Mouse (Mus musculus) lung, postnatal 25 days (tissue): Measurements from ENCODE around the gene Zbtb40.
A peak's percentile ranks its signal among the peaks of the same experiment; 100 is the strongest.

Experiments
- DNase-seq: peaks from one replicate; pipeline ENCODE4 v3.0.0; 2022; ENCODE audit warnings: low spot score

Gene Zbtb40

DNA sequence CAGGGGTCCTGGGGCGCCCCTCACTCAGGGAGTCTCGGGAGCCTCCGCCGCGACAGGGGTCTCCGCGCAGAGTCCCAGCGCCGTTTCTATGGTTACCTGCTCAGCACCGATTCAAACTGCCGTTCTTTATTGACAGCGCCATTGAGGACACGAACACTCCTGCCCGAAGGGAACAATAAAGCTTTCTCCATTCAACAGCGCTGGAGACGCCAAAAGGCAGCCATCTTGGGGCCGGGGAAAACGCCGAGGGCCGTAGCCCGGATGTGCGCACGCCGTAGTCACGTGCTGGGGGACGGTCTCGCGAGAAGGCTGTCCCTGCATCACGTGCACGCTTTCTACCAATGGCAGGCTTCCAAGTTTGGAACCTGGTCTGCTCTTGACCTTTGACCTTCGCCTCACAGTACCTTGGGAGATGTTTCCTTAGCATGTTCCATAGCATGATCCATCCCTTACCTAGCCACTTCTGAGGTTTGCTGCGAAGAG lies at the start of gene Zbtb40:
TSS of gene Zbtb40 (minus strand) at position 252 of the 483 bp plus-strand sequence.
- DNase-seq: peak; percentile 90

GRCm38 (mm10) chr4:137097984-137098327 lies 49.4 kb upstream of the Zbtb40 start:
- no peak for DNase-seq

DNA sequence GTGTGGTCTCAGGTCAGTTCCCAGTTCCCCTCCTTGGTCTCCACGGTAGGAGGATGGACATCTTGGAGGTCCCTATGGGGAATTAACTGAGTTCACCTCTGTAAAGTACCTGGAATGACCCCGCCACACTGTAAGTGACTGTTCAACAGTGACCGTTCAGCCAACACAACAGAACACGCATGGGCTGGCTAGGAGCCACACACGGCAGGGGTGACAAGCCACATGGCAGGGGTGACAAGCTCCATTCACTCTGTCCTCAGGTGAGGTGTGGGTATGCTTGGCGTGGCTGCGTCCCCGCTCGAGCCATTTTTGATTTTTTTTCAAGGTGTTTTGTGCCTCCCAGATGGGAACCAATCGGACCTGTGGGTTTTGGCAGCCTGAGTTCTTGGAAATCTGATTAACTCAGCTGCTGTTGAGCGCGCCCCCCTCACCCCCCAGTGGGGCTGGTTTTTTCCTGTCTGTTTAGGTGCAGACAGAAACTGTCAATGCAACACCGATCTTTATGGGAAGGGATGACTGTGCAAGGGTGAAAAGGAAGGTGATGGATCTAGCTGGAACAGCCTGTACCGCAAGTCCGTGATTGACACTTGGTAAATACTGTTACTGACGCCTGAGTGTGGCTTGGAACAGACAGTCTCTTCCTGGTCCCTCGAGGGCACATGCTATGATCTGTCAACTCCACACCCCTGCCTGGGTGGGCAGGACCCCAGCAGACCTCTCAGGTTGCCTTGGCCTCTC lies 48.8 kb upstream of the Zbtb40 start:
- DNase-seq: no peak

- DNase-seq: no peak
These were observed 47.8 kb upstream of the Zbtb40 start for GRCm38 (mm10) chr4:137096353-137096752.

DNA sequence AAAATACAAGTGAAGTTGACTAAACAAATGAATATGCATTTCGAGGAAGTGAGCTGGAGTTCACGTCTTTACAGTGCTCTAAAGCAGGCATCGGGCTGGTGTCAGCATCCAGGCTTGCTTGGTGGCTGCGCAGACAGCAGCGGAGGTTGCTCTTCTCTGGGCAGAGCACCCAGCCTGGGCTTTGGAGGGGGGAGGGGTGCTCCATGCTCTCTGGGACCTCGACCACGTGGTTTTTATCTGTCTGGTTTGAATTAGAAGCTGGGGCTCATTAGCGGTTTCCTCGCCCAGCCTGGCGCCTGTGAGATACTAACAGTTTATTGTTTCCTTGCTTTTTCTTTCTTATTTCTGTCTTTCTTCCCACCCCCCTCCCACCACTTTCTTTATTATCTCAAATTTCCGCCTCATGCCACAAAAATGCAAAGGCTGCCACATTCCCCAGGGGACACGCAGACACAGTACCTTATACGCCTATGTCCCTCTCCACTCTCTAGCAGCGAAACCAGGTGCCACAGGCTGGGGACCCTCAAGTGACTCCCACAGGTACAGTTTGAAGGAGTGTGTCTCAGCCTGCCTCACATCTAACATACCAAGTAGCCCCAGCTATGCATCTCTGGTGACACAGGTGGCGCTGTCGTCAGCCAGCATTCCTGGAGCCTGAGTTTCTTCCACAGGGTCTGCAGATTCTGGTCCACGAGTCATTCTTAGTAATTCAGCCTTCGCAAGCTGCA lies 36.6 kb upstream of the Zbtb40 start:
- DNase-seq: no peak

DNA sequence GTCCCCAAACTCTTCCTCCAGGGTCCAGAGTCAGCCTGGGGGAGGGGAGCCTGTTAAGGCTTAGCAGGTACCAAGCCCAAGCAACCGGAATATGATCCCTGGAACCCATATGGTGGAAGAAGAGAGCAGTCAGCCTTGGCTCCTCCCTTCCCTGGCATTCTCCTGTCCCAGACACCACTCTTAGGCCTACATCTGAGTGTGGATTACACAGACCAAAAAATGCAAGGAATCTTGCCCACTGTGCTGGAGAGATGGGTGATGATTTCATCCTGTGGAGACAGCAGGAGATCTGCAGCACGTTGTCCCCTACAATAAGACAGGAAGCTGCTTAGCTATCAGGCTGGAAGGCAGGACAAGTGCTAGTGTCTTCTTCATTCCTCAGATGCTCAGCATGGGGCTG lies 34.3 kb upstream of the Zbtb40 start:
- DNase-seq: no peak

DNA sequence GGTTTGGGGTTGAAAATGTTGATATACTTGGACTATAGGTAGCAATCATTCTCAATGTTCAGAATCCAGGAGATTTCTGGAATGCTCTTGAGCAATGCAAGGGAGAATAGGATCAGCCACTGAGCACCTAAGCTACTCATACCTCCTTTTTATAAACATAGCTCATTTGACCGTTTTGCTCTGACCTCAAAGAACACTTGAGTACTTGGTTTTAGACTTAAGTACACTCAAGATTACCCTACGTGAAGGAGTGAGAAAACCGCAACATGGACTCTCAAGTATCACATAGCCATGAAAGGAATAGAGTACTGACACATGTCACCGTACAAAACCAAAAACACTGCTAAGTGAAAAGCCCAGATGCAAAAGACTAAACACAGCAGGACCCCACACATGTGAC lies 32.8 kb upstream of the Zbtb40 start:
- DNase-seq: peak; percentile 65

DNA sequence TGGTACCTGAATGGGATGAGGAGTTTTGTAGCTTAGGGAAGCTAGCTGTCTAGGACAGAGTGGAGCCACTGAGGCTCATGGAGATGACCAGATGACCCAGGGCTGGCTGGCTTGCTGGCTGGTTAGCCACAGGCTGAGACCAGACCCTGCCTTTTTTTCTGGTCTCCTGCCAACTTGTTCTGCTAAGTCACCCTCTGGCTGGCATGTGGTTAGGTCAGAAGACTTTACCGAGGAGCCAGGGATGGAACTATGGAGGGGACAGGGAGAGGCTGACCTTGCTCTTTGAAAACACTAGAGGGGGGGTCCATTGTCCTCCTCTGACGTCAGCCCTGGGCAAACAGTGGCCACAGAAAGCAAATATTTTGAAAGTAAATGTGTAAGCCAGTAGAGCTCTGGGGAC lies 28.6 kb upstream of the Zbtb40 start:
- DNase-seq: no peak

GRCm38 (mm10) chr4:137071204-137071603 lies 22.6 kb upstream of the Zbtb40 start:
- DNase-seq: no peak

DNA sequence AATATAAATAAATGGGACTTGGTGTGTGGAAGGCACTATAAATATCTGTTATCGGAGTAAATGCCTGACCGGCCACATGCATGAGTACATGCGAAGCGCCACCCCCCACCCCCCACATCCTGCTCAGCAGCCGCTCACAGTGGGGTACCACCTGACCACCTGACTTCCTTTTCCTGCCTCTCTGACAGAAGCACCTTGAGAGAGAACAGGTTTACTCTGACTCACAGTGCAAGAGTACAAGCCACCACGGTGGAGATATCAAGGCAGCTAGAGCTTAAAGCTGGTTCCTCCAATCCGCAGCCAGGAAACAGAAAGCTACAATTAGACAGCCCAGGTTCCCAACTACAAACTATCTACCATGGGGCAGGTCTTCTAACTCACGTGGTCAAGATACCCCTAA lies 19.9 kb upstream of the Zbtb40 start:
- DNase-seq: no peak

- no peak for DNase-seq
These were observed 17.2 kb upstream of the Zbtb40 start for GRCm38 (mm10) chr4:137065846-137066245.

GRCm38 (mm10) chr4:137054932-137055331 lies 6.3 kb upstream of the Zbtb40 start:
- no peak for DNase-seq

DNA sequence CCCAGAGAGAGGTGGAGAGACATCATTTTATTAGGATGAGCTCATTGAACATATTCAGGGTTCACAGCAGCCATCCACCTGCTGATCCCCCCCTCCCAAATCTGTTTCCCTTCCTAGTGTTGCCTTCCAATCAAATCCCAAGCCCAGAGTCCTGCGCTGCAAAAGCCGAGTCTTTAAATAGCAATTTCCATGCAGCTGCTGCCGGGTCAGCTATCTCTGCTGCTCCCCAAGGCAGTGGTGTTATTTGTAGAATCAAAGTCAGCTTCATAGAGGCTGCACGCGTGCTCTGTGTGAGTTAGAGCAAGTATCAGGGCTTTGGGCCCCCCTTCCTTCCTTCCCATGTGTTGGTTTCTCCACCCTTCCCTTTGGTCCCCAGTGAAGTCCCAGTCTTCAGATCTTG lies 5.2 kb upstream of the Zbtb40 start:
- no peak for DNase-seq

DNA sequence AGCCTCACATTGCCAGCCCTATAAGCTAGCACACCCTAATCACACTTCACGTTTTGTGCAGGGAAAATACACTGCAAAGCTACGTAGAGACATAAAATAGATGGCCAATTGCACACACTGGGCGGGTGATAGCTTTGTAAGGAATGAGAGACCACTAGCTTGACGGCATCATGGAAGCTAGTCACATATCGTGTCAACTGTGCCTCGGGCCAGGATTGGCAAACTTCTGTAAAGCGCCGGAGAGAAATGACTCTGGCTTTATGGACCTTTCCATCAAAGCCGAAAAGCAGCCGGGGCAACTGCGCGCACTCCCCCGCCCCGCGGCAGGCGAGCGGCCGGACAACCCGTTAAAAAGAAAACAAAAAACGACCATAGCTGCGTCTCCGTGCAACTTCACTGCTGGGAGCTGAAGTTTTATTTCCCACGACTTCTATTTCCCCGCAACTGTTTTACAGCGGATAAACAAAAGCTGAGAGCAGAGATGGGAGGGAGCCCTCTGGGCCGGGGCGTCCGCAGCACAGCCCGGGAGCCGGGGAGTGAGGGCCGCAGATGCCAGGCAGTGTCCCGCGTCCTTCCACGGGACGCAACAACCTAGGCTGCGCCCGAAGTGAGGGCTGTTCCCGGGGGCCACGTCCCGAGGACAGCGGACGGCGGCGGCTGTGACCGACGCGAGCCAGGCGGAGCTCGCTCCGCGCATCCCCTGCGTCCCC lies 606 bp downstream of the Zbtb40 start:
- no peak for DNase-seq

- no peak for DNase-seq
These were observed 2.5 kb downstream of the Zbtb40 start for GRCm38 (mm10) chr4:137046110-137046509.

DNA sequence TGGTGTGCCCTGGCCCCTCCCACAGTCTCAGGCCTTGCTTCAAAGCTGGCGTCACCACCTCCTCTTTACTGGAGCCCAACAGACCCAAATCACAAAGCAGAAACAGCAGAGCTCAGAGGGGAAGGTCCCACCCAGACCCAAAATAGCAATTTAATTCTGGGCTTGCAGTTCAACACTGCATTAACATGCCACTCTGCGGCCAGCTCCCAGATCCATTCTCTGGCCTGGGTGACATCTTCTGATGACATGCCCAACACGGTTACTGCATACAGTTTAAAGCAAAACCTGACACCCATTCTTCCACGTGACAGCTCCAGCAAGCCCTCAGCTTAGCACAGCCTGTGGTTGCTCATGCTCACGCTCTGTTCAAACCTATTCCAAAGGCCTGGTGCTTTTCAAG lies 4.1 kb downstream of the Zbtb40 start:
- DNase-seq: no peak

DNA sequence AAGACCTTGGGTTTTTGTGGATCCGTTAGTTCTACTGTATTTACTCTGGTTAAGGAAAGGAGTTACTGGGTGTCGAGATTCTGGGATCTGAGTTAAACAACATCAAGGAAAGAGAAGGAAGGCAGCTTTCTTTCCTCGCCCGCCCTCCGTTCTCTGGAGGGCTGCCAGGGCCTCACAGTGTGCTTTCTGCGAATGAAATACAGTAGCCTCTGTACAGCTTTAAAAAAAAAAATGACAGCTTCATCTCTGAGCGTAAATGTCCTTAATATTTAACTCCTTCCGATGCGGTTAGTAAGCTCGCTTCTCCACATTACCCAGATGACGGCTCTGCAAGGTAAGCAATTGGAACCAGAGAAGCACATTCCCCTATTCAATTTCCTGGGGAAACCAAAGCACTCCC lies 4.8 kb downstream of the Zbtb40 start:
- DNase-seq: no peak

DNA sequence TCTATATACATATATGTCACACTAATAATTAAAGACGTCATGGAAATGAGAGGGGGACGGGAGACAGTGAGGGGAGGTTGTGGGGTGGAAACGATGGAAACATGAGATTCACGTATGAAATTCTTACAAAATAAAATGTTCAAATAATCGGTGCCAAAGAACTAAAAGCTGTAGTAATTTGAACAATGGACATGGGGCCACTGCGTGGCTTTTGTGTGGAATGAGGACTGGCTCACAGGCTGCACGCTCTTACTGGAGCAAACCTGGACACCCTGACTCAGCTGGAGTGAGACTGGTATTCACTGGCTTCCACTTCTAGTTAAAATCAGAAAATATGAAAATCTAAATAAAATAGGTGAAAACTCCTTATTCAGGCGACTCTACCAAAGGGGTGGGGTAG lies 6.6 kb downstream of the Zbtb40 start:
- no peak for DNase-seq

- DNase-seq: no peak
These were observed 7.4 kb downstream of the Zbtb40 start for GRCm38 (mm10) chr4:137041161-137041621.

- DNase-seq: no peak
These were observed 9.2 kb downstream of the Zbtb40 start for GRCm38 (mm10) chr4:137039441-137039840.

DNA sequence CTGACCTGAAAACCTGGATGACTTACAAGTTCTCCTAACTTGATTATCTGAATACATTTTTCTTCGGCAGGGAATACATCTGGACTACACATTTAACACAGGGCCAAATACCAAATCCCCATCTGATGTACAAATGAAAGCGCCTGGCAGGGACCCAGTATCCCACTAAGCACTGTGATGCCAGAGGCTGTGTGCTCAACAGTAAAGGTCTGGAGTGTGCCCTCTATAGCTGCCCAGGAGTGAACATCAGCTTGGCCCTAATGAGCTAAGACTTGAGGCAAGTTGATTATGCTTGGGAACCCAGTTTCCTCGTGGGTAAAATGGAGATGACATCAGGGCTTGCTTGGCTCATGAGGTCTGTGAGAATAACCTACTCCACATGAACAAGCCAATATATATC lies 10.1 kb downstream of the Zbtb40 start:
- no peak for DNase-seq

DNA sequence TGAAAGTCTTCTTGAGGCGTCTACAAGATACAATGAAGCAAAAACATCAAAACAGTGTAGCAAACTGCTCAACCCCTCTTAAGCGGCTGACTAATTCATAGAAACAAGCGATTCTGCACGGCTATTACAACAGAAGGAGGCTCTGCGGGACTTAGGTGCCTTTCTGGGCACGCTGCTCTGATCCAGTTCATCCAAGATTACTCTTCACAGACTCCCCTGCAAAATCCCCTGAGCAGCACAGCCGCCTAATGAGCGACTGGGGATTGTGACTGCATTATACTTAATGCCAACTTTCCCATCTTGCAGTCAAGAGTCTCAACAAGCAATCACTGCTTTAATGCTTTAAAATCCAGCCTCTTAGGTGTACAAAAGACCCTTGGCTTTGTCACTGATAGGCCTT lies 10.5 kb downstream of the Zbtb40 start:
- DNase-seq: no peak
